Mouse (Mus musculus): ENCODE measurements at regions not wholly inside any gene's neighbourhood (a gene's known extent, or its start where the extent isn't known, plus 50 kb on each side); places are given as distances from the start of the nearest gene placed in this dataset.

DNA sequence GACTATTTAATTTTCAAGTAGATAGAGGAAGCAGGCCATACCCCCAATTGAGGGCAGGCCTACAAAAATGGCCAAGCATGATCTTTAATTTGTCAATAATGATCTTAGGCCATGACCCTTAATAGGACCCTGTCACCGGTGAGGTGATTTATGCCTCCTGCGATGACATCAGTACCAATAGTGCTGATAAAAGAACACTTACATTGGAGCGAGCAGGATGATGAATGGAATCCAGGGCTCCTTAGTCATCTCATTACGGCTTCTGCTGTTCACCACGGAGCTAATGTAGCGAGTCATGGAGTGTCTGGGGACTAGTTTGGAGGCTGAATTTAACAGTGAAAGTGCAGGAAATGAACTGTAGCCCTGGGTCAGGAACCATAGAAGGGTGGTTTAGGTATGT is 308.6 kb downstream of the En1 start:
- Histone ChIP-seq H3K9me3 (replicated peaks; ENCODE audit: control insufficient read depth, low read length) (no peaks in the 10 kb centered on the region), H3K36me3 (ENCODE audit: control insufficient read depth, insufficient read depth) (no peaks in the 10 kb centered on the region), H3K4me1 (ENCODE audit: control insufficient read depth, low read depth, low read length) (no peaks in the 10 kb centered on the region), H3K4me3 (ENCODE audit: low read depth, low read length) (no peak overlapping the region), H3K9ac (ENCODE audit: low read depth, low read length) (no peak overlapping the region), H3K27me3 (ENCODE audit: control insufficient read depth, insufficient read depth, low read depth, low read length) (no peaks in the 10 kb centered on the region), H3K4me2 (ENCODE audit: low read depth, low read length) (no peak overlapping the region), H3K27ac (ENCODE audit: low read length) (no peak overlapping the region)
- 61% methylated on average over 6 of the region's 6 CpGs for WGBS (ENCODE audit: insufficient replicate concordance)
- ATAC-seq (ENCODE audit: low read depth) = no peak

DNA sequence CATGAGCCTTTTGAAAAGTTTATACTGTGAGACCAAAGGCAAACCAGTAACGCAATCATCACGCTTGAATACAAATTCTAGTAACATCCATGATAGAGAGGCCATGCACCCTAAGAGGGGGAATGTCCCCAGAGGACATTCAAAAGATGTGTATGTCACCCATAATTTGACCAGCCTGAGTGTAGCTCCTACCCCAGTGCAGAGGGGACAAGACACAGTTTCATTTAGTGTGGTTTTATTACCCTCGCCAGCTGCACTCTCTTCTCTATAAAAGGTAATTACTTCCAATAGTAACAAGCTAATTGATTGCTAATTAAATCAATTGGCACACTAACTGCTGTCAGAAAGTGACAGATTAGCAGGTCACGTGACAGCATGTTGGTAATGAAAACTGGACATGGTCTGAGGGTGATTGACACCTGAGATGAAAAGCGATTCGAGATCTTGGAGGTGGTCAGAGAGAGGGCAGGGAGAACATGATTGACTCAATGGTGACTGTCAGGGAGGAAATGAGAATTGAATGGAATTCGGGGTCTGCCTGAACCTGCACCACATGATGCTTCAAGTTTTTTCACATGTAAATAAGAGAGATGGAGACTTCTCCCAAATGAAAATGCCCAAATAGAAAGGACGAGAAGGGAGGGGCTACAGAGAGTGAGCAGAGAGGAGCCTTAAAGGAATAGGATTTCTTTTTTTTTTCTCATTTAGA is 309.9 kb downstream of the En1 start:
- Histone ChIP-seq H3K9me3 (replicated peaks; ENCODE audit: control insufficient read depth, low read length) (no peaks in the 10 kb centered on the region), H3K27me3 (ENCODE audit: control insufficient read depth, insufficient read depth, low read depth, low read length) (no peaks in the 10 kb centered on the region), H3K4me2 (ENCODE audit: low read depth, low read length) (no peak overlapping the region), H3K4me3 (ENCODE audit: low read depth, low read length) (no peak overlapping the region), H3K36me3 (ENCODE audit: control insufficient read depth, insufficient read depth) (no peaks in the 10 kb centered on the region), H3K4me1 (ENCODE audit: control insufficient read depth, low read depth, low read length) (no peaks in the 10 kb centered on the region), H3K9ac (ENCODE audit: low read depth, low read length) (no peak overlapping the region), H3K27ac (ENCODE audit: low read length) (no peak overlapping the region)
- 53% methylated on average over 8 of the region's 8 CpGs for WGBS (ENCODE audit: insufficient replicate concordance)
- ATAC-seq (ENCODE audit: low read depth) = no peak

DNA sequence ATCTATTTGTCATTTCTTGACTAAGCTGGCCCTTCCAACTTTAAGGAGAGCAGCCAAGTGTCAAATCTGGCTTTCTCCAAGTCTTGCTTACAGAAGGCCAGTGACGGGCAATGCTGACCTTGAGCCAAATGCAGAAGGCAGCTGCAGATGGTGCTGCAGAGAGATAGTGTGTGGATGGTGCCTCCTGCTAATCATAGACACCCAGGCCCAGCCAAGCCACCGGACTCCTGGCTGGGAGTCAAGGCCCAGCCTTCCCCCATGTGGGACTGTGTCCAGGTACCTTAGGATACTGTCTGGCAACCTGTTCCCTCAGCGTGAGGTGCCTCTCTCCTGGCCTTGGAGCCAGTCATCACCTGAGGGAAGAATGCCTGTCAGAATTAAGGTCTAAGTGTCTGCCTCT is 319.3 kb downstream of the En1 start:
- Histone ChIP-seq H3K4me3 (ENCODE audit: low read depth, low read length) (no peak overlapping the region), H3K36me3 (ENCODE audit: control insufficient read depth, insufficient read depth) (no peaks in the 10 kb centered on the region), H3K27ac (ENCODE audit: low read length) (no peak overlapping the region), H3K4me1 (ENCODE audit: control insufficient read depth, low read depth, low read length) (no peaks in the 10 kb centered on the region), H3K9me3 (replicated peaks; ENCODE audit: control insufficient read depth, low read length) (no peaks in the 10 kb centered on the region), H3K9ac (ENCODE audit: low read depth, low read length) (no peak overlapping the region), H3K27me3 (ENCODE audit: control insufficient read depth, insufficient read depth, low read depth, low read length) (no peaks in the 10 kb centered on the region), H3K4me2 (ENCODE audit: low read depth, low read length) (no peak overlapping the region)
- ATAC-seq (ENCODE audit: low read depth) = no peak
- WGBS (ENCODE audit: insufficient replicate concordance) = 50% methylated on average over 3 of the region's 3 CpGs

DNA sequence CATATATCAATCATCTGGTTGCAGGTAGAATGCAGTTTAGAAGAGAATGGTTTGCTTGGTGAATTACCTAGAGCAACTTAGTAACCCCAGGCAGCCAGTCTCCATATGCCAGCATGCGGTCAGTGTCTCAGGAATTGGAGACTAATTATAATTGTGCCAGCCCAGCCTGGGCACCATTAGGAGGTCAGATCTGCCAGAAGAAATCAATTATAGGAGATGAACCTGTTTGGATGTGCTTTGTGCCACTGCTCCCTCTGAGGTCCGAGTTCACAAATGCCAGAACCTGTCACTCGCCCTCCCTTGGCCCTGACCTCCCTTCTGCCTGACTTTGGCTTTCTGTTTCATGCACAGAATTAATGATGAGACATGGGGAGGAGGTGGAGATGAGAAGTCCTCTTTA is 323.1 kb downstream of the En1 start:
- Histone ChIP-seq H3K27ac (ENCODE audit: low read length) (no peak overlapping the region), H3K9me3 (replicated peaks; ENCODE audit: control insufficient read depth, low read length) (no peaks in the 10 kb centered on the region), H3K4me2 (ENCODE audit: low read depth, low read length) (no peak overlapping the region), H3K36me3 (ENCODE audit: control insufficient read depth, insufficient read depth) (no peaks in the 10 kb centered on the region), H3K27me3 (ENCODE audit: control insufficient read depth, insufficient read depth, low read depth, low read length) (no peaks in the 10 kb centered on the region), H3K4me1 (ENCODE audit: control insufficient read depth, low read depth, low read length) (no peaks in the 10 kb centered on the region), H3K4me3 (ENCODE audit: low read depth, low read length) (no peak overlapping the region), H3K9ac (ENCODE audit: low read depth, low read length) (no peak overlapping the region)
- 62% methylated on average over 3 of the region's 3 CpGs for WGBS (ENCODE audit: insufficient replicate concordance)
- no peak for ATAC-seq (ENCODE audit: low read depth)

DNA sequence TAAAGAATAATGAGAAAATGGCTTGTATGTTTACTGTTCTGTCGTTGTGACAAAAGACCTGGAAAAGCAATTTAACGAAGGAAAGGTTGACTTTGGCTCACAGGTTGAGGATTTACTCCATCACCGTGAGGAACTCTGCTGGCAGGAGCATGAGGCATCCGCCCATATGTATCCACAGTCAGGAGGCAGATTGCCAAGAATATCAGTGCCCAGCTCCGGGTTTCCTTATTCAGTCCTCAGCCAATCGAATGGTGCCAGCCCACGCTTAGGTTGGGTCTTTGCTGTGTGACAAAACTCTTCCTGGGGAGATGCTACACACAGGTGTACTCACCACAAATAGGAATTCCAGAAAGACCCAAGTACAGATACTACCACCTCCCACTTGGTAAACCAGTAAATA is 327.9 kb downstream of the En1 start:
- ATAC-seq (ENCODE audit: low read depth) = no peak
- H3K4me1 ChIP-seq (ENCODE audit: control insufficient read depth, low read depth, low read length) = no peaks in the 10 kb centered on the region
- H3K36me3 ChIP-seq (ENCODE audit: control insufficient read depth, insufficient read depth) = no peaks in the 10 kb centered on the region
- H3K9ac ChIP-seq (ENCODE audit: low read depth, low read length) = no peak overlapping the region
- no peak overlapping the region for H3K4me3 ChIP-seq (ENCODE audit: low read depth, low read length)
- WGBS (ENCODE audit: insufficient replicate concordance) = 50% methylated on average over 7 of the region's 7 CpGs
- H3K4me2 ChIP-seq (ENCODE audit: low read depth, low read length) = no peak overlapping the region
- no peaks in the 10 kb centered on the region for H3K27me3 ChIP-seq (ENCODE audit: control insufficient read depth, insufficient read depth, low read depth, low read length)
- no peak overlapping the region for H3K27ac ChIP-seq (ENCODE audit: low read length)
- H3K9me3 ChIP-seq (replicated peaks; ENCODE audit: control insufficient read depth, low read length) = no peaks in the 10 kb centered on the region

DNA sequence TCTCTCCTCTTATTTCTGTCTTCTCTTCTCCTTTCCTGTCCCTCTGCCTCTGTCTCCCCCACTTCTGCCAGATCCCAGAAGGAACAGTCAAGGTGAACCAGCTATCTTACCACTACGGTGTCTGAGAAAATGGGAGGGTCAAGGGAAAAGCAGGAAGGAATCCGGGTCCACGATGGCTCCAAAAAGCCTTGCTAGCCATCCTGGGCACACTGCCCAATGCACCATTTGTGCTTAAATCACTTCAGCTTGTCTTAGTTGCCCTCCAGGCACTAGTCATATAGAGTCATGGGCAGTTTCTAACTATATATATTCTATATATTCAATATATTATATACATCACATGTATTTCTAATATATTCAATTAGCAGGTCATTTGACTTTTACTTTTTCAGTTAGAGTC is 333.1 kb downstream of the En1 start:
- 65% methylated on average over 3 of the region's 3 CpGs for WGBS (ENCODE audit: insufficient replicate concordance)
- no peak for ATAC-seq (ENCODE audit: low read depth)
- Histone ChIP-seq H3K4me2 (ENCODE audit: low read depth, low read length) (no peak overlapping the region), H3K9ac (ENCODE audit: low read depth, low read length) (no peak overlapping the region), H3K36me3 (ENCODE audit: control insufficient read depth, insufficient read depth) (no peaks in the 10 kb centered on the region), H3K27ac (ENCODE audit: low read length) (no peak overlapping the region), H3K9me3 (replicated peaks; ENCODE audit: control insufficient read depth, low read length) (no peaks in the 10 kb centered on the region), H3K27me3 (ENCODE audit: control insufficient read depth, insufficient read depth, low read depth, low read length) (no peaks in the 10 kb centered on the region), H3K4me3 (ENCODE audit: low read depth, low read length) (no peak overlapping the region), H3K4me1 (ENCODE audit: control insufficient read depth, low read depth, low read length) (no peaks in the 10 kb centered on the region)

DNA sequence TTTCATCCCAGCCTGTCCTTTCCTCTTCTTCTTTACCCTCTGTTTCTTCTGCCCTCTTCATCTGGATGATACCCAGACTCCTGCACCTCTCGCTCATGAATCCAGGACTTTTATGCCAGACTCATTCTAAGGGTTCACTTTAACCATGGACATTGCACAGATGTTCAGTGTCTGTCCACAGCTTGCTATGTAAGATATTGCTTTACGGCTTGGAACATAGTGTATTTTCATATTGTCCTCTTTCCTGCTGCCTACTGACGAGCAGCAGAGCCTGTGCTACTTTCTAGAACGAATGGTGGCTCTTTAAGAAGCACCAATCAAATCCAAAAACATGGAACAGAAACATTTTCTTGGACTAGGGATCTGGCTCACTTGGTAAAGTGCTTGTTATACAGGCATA is 341.5 kb downstream of the En1 start:
- 47% methylated on average over 4 of the region's 4 CpGs for WGBS (ENCODE audit: insufficient replicate concordance)

DNA sequence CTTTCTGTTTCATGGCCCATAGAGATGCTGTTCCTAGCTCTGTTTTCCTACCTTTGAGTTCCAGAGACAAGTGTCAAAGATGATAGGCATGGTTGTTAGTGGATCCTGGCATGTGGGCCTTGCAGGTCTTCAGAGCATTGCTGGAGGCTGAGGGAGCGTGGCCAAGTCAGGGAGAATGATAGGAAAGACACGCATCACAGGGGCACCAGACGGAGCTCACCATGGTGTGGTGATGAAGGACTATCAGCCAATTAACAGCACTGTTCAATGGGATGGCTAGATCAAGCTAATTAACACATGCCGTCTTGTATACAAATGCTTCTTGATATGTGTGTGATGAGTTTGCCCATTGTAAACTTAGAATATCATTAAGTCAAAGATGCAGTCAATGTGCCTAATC is 344.1 kb downstream of the En1 start:
- Histone ChIP-seq H3K4me3 (ENCODE audit: low read depth, low read length) (no peak overlapping the region), H3K4me2 (ENCODE audit: low read depth, low read length) (no peak overlapping the region), H3K27me3 (ENCODE audit: control insufficient read depth, insufficient read depth, low read depth, low read length) (no peaks in the 10 kb centered on the region), H3K9ac (ENCODE audit: low read depth, low read length) (no peak overlapping the region), H3K4me1 (ENCODE audit: control insufficient read depth, low read depth, low read length) (no peaks in the 10 kb centered on the region), H3K27ac (ENCODE audit: low read length) (no peak overlapping the region), H3K9me3 (replicated peaks; ENCODE audit: control insufficient read depth, low read length) (no peaks in the 10 kb centered on the region), H3K36me3 (ENCODE audit: control insufficient read depth, insufficient read depth) (no peaks in the 10 kb centered on the region)
- no peak for ATAC-seq (ENCODE audit: low read depth)
- 62% methylated on average over 4 of the region's 4 CpGs for WGBS (ENCODE audit: insufficient replicate concordance)

More for the DNA sequence above, 341.5 kb downstream of the En1 start:
- no peak overlapping the region for H3K4me2 ChIP-seq (ENCODE audit: low read depth, low read length)
- H3K9ac ChIP-seq (ENCODE audit: low read depth, low read length) = no peak overlapping the region
- H3K36me3 ChIP-seq (ENCODE audit: control insufficient read depth, insufficient read depth) = no peaks in the 10 kb centered on the region
- no peak overlapping the region for H3K4me3 ChIP-seq (ENCODE audit: low read depth, low read length)
- H3K27ac ChIP-seq (ENCODE audit: low read length) = no peak overlapping the region
- H3K4me1 ChIP-seq (ENCODE audit: control insufficient read depth, low read depth, low read length) = no peaks in the 10 kb centered on the region
- no peaks in the 10 kb centered on the region for H3K27me3 ChIP-seq (ENCODE audit: control insufficient read depth, insufficient read depth, low read depth, low read length)
- ATAC-seq (ENCODE audit: low read depth) = no peak
- no peaks in the 10 kb centered on the region for H3K9me3 ChIP-seq (replicated peaks; ENCODE audit: control insufficient read depth, low read length)

DNA sequence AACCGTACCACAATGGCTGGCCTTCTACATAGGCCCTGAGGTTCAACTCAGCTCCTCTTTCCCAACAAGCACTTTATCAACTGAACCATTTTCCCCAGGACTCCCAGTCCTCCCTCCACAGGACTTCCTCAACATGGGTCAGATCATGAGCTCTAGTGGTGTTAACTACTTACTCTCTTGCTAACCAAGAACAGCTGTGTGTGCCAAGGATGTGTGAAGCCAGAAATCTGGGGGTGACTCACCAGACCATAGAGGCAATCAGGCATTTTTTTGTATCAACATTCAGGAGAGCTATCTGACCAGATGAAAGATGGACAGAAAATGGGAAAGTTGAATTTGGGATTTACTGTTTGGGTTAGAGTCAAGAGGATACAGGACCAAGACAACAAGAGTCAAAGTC is 359.0 kb downstream of the En1 start:
- H3K4me3 ChIP-seq (ENCODE audit: low read depth, low read length) = no peak overlapping the region
- 62% methylated on average over 1 of the region's 1 CpGs for WGBS (ENCODE audit: insufficient replicate concordance)

More for the DNA sequence above, 359.0 kb downstream of the En1 start:
- no peak for ATAC-seq (ENCODE audit: low read depth)
- Histone ChIP-seq H3K36me3 (ENCODE audit: control insufficient read depth, insufficient read depth) (no peaks in the 10 kb centered on the region), H3K9ac (ENCODE audit: low read depth, low read length) (no peak overlapping the region), H3K4me1 (ENCODE audit: control insufficient read depth, low read depth, low read length) (no peaks in the 10 kb centered on the region), H3K27ac (ENCODE audit: low read length) (no peak overlapping the region), H3K9me3 (replicated peaks; ENCODE audit: control insufficient read depth, low read length) (no peaks in the 10 kb centered on the region), H3K4me2 (ENCODE audit: low read depth, low read length) (no peak overlapping the region), H3K27me3 (ENCODE audit: control insufficient read depth, insufficient read depth, low read depth, low read length) (no peaks in the 10 kb centered on the region)
